Mouse (Mus musculus) layer of hippocampus, adult 9-11 months (tissue): ENCODE results near the gene Cilp.
"Not testable (repeated sequence)": the region's sequence is repeated elsewhere in the genome, so short reads cannot be mapped to it uniquely, and the experiment has no call there.

Source experiments
- DNase-seq: peaks from one replicate; pipeline ENCODE4 v3.0.0; 2022

The Cilp gene

DNA sequence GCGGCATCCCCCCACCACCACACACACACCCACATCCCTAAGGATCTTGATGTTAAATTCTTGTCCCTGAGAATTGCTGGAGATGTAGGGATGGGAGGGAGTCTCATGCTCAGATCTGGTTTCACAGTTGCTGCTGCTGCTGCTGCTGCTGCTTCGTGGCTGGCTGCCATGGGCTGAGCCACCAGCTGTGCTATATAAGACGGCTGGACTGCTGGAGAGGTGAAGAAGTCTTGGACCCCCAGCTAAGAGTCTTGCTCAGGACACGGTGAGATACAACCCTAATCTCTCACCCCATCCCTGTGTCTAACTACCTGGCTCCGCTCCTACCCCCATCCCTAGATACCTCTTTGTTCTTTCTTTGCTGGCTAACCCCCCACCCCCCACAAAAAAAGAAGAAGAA is at the start of gene Cilp:
Cilp (plus strand) TSS at position 222 of the 400 bp plus-strand sequence.
- no peak for DNase-seq

DNA sequence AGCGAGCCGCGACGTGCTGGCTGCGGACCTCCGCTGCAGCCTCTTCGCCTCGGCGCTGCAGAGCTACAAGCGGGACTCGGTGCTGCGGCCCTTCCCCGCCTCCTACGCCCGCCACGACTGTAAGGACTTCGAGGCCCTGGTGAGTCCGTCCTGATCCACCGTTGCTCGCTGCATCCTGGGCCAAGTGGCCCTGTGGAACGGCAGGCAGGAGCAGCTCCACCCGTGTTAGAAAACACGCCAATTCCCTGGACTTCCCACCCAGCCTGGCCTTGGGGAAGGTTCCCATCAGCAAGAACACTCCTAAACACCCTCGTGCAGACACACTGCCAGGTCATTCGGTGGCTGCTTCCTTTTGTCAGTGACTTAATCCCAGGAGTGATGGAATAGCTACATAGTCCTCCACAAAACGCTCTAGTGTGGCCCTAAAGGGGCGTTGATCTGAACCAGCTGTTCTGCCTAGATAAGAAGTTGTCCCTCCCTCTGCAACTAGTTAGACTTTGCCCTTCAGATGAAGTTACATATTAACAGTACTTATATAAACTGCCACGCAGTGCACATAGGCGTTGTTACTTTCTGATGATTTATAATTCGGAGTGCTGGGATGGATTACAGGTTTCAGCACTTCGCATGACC is 49.4 kb upstream of the Cilp start:
- DNase-seq = no peak

DNA sequence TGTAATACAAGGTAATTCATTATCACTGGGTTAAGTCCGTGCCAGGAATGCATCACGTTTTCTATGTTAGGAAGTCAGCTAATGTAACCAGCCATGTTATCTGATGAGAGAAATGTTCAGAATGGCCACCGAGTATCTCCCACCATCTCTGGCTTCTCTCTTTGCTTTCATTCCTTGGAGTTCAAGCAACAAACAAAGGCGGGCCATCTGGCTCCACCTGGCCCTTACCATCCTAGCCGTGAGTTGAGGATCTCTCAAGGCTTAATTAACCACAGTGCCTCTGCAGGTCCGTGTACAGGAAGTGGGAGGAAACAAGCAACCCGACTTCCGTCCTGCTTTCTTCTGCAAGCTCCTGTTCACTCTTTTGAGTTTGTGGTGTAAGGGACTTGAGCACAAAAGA is 48.0 kb upstream of the Cilp start:
- no peak for DNase-seq

DNA sequence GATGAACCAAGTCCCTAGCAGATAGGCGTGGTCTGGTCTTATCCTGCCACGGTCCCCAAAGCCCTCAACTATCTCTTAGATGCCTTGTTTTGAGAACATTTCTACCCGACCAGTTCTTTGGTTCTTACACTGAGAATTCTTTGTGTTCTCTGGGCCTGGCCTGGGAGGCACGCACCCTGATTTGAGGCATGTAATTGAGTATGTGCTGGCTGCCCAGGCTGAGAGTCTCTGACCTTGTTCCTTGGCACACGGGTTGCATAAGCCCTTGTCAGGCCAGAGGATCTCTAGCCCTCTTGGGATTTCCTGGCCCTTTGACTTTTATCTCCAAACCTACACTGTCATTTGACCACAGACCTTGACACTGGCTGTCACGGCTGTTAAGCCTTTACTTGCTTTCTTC is 47.3 kb upstream of the Cilp start:
- no peak for DNase-seq

DNA sequence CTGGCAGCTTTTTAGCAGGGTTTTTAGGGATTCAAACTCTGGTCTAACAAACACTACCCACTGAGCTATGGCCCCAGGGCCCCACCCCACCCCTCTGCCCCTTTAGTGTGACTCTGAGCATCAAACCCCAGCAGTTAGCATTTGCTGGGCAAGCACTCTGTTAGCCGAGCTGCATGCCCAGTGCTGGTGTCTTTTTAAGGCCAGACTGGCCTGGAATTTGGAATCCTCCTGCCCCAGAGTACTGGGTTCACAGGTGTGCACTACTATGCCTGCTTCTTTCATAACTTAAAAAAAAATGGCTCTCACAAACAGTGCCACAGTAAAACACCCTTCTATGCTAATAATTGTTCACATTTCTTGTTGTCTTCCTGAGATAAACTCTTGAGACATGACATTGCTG is 46.1 kb upstream of the Cilp start:
- DNase-seq = no peak

DNA sequence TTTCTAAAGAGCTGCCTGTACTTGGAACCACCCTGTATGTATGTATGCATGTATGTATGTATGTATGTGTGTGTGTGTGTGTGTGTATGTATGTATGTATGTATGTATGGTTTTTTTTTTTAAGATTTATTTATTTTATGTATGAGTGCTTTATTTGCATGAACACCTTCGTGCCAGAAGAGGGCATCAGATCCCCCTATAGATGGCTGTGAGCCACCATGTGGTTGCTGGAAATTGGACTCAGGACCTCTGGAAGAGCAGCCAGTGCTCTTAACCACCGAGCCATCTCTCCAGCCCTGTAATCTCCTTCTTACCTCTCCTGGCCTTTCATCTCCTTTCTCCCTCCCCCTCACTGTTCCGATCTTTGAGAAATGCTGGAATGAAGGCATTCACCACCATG is 44.6 kb upstream of the Cilp start:
- DNase-seq = not testable (repeated sequence)

DNA sequence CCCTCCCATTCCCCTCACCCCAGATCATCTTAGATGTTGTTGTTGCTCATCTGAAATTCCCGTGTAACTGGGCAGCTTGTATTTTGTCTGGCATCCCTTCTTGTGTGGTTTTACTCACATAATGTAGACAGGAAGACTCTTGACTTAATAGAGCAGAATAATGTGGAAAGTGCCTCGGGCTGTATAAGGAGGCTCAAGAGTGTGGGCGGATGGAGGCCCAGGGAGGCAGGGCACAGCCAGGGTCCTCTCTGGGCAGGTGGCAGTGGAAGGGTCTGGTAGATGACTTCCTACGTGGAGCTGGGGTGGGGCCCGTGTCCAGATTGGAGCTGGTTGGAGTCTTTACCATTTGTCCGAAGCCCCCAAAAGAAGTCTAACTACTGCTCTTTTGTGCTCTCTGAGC is 41.1 kb upstream of the Cilp start:
- DNase-seq = no peak

DNA sequence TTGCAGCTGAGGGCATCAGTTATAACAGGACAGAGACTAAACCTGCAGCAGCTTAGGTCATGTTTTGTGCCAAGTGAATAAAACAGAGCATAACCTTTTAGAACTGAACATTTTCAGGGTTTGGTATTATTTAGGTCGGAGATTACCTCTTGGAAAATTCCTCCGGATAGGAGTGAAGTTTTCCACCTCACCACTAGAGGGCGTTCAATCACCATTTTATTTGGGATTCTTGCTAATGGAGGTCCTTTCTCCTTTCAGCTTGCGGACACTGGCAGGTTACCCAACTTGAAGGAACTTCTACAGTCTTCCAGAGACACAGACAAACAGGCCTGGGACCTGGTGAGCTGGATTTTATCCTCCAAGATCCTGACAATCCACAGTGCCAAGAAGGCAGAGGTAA is 39.2 kb upstream of the Cilp start:
- DNase-seq = no peak

DNA sequence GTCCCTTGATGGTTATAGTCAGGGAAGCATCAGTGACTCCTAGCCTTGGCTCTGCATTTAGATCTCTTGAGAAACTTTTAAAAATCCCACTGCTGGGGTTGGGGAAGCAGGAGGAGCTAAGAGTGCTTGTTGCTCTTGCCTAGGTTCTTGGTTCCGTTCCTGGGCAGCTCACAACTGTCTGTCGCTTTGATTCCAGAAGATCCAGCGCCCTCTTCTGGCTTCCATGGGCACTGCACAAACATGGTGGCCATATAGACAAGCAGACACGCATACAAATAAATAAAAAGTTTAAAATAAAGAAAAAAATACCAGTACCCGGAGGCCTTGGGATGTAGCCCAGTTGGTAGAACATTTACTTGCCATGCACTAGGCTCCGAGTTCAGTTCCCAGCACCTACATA is 34.7 kb upstream of the Cilp start:
- no peak for DNase-seq

DNA sequence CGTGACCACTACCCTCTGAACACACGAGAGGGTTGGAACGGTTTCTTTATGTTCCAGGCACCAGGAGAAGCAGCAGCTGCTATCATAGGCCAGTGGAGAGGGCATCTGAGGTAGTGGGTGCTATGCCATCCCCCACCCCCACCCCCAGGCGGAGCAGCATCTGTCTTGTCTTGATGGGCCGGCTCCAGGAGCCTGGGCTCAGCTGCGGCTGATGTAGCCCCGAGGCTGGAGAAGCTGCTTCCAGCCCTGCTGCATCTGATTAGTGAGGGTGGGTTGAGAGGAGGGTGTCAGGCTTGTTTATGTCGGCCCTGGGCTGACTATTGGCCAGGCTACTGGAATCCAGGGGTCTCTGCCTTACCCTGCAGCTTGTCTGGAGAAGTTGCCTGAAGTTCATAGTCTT is 33.7 kb upstream of the Cilp start:
- DNase-seq = no peak

DNA sequence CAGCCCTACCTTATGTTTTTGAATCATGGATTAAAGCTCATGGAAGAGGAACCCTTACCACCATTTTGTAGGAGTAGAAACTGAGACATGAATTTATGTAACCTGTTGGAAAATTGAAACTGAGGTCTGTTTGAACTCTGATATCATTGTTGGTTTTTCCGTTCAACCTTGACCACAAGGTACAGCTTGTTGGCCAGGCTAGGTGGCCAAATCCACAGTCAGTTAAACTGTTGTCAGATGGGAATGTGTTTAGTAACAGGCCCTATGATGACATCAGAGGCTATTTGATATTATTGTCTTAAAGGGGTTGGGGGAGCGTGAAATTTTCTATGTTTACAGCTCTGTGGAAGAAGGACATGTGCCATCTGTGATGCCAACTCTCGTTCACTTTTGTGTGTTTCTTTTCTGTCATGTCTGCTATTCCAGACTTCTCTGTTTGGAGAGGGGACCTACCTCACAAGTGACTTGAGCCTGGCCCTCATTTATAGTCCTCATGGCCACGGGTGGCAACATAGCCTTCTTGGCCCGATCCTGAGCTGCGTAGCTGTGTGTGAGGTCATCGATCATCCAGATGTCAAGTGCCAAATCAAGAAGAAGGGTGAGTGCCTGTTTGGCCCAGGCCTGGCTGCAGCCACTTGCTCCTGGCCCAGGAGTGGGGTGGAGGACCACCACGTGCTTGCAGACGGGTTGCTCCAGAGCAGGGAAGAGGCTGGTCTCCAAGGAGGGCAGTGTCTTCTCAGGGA is 31.6 kb upstream of the Cilp start:
- no peak for DNase-seq

DNA sequence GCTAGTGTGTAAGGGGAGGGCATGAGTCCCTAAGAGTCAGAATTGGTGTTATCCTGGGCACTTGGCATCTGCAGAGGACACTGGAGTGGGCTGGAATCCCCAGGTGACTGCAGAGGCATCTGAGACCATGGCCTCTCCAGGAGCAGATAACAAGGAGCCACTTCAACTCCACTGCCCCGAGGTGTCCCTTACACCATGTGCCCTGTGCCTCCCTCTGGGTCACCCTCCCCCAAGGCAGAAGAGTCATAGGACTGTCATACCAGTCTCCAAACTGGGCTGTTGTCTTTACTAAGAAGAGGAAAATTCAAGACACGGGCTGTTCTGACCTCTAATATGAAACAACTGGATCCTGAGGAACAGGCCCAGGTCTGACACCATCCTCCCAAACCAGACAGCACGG is 30.2 kb upstream of the Cilp start:
- DNase-seq = no peak

DNA sequence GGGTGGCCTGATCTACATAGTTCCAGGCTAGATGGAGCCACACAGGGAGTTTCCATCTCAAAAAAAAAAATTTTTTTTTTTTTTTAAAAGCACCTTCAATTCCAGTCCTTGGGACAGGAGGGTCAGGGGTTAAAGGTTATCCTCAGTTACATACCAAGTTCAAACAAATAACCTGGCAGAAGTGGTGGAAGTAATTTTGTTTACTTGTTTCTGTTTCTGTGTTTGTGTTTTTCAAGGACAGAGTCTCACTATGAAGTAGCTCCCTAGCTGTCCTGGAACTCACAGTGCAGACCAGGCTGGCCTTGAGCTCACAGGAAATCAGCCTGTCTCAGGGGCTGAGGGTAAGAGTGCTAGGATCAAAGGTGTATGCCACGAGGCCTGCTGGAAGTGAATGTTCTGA is 29.4 kb upstream of the Cilp start:
- no peak for DNase-seq

DNA sequence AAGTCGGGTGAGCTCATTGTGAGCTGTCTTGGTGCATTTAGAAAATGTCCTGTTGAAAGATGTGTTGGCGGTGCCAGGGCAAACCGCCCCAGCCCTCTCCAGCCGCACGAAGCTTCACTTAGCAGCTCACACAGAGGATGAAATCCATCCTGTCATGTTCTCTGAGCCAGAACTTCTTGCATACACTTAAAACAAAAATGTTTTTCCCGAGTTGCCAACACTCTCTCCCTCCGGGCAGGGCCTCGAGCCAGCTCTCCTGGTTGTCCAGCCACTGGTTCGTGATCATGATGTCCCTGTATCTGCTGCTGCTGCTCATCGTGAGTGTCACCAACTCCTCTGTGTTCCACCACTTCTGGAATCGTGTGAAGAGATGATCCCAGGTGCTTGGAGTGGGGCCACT is 27.4 kb upstream of the Cilp start:
- DNase-seq = no peak

DNA sequence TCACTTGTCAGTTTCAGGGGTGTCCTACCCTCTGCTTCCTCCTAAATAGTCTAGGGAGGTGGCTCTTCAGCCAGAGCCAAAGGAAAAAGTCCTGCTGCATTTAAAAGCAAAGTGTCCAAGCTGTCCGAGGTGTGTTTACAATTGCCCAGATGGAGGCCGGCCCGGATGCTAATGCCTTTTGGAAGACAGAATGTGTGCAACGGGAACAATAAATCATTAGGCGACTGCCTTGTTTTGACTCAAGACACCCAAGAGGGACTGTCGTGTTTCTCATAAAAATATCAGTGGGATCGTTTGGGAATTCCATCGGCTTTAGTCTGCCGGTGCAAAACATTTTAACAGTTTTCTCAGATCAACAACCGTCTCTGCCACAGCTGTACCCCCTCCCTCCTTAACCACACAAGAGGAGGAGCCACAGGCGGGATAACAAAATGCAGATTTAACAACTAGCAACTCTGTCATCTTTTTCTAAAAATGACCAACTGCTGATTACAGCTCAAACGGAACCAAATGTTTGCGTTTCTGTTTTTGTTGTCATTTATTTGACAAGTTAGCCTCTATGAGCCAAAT is 26.7 kb upstream of the Cilp start:
- no peak for DNase-seq

DNA sequence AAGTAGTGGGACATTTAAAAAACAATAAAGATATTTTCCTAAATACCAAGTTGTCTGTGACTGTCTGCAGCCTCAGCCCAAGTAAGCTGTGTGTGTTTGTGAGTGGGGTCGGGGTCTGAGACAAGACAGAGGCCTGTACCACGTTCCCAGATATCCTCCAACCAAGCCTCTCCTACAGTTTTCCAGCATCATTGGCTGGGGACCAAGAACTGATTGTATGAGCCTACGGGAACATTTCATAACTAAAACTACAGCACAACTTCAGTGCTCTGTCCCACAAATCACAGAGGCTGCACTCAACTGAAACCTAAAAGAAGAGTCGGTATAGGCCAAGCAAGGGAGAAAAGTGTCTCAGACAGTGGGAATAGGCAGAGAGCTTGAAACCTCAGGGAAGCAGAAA is 25.8 kb upstream of the Cilp start:
- no peak for DNase-seq

DNA sequence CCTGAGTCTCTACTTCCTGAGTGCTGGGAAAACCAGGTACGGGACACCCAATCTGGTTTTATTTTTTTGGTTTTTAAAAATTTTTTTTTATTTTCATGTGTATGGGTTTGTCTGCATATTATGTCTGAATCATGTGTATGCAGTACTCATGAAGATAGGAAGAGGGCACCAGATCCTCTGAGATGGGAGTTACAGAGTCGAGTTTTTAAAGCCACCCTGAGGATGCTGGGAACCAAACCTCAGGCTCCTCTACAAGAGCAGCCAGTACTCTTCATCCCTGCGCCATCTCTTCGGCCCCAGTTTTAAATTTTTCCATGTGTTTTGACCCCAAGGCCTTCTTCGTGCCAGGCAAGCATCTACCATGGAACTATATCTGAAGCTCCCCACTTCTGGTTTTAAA is 25.2 kb upstream of the Cilp start:
- DNase-seq = no peak

DNA sequence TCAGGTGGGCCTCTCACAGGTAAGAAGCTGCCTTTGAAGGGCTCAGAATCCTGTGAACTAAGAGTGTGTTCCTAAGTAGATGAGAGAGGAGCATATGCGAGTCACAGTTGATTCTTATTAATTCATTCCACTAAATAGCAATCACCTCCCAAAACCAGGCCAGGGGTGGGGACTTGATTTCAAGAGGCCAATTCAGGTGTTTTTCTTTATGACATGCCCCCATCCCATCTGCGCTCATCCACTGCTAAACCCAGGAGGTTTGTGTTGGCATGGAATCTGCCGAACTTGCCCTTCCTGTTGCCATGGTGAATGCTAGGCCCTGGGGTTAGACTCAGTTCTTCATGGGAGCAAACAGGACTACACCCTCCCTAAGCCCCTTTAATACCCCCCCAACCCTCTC is 24.4 kb upstream of the Cilp start:
- no peak for DNase-seq

DNA sequence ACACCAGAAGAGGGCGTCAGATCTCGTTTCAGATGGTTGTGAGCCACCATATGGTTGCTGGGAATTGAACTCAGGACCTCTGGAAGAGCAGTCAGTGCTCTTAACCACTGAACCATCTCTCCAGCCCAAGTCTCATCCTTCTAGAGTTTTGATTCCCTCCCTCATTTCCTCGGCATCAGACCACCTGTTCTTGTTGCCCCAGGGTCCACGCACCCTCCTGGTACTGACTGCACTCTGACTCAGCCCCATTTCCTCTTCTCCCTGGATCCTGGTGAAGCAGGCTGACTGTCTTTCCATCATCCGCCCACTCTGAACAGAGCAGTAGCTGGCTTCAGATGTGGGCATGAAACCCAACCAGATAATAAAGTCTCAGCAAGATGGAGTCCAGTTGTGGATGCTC is 23.0 kb upstream of the Cilp start:
- DNase-seq = no peak

DNA sequence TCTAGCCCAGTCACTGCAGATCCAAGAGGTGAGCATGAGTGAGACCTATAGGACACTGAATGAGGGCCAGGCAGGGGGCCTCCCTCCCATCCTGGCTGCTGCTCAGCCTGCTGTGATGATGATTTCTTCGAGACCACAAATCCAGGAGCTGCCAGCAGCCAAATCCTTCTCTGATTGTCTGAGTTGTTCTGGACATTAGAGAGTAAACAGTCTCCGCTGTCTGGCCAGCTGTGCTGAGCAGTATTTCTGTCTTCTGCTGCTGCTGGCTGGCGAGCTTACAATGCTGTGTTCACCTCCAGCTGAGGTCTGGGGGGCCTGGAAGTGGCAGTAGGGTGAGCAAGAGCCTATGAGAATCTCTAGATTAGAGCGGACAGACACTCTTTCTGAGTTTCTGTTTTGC is 21.7 kb upstream of the Cilp start:
- no peak for DNase-seq

DNA sequence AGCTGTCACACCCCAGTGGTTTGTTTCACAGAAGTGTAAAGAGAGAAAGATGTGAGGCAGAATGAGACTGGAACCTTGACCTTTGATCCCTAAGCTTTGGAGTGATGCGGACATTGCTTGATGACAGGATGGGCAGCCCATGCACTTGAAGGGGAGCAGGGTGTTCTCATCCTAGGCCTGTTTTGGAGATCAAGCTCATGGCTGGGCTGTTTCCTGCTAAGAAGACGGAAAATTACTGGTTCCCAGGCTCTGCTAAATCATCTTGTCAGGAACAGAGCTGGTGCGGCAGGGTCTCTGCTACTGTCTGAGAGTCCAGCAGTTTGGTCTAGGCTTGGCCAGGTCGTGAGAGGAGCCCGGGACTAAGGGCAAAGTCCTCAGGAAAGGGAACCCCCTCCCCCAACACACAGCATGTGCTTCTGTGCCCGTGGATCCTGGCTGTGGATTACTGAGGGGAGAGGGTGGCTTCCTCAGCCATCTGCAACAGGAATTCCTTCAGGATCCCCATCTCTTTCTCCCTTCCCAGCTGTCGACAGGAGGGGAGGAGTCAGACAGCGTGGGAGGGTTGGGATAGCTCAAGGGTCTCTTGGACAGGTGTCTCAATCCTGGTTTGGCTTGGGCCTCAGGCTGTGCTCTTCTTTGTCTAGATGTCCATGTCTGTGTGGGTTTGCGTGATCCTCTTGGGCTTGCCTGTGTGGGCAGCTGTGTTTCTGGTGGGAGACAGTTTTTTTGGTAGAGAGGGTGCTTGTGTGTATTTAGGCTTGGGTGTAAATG is 20.8 kb upstream of the Cilp start:
- DNase-seq = no peak

DNA sequence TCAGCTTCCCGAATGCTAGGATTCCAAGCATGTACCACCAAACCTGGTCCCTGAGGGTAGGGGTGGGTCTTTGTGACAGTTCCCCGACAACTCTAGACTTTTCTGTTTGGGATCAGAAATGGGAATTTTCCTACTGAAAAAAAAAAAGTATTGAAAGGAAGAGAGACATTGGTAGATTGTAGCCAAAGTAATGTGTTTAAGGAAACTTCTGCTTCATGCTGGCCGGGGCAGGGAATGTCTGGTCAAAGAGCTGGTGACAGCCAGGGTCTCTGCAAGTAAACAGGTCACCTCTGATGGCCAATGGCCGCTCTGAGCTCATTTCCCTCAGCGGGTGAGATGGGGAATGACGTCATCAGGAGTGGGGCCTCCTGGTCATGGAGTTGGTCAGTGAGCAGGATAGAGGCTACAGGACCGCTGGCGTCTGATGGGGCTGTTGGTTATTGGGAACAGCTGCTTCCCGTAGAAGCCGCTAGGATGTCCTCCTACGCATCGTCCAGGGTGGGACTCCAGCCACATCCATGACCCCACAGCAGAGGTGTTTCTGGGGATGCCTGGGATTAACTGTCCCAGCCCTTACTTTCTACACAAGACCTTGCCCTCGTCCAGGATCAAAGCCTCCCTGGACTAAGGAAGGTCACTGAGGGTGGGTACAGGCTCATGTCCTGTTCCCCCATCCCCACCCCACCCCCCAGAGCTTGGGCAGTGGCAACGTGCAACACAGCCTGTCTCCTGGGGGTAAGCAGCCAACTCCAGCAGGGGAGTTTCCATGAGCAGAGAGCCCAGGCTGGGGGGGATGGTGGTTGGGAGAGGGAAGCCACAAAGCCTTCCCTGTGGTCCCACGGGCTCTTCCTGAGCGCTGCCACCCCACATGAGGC is 17.2 kb upstream of the Cilp start:
- no peak for DNase-seq

DNA sequence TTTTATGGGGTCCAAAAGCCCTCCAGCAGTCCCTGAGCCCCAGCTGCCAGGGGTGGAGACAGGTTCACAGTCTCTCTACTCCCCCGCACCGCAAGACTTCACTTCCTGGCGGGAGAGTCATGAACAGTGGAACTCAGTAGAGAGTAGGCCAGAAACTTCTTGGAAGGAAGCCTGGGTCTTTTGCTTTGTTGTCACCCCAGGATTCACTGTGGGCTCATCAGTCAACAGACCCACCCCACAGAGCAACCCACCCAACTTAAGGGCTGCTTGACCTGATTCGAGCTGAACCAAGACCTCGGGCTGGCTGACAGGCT is 16.6 kb upstream of the Cilp start:
- DNase-seq = no peak
